Mouse (Mus musculus): Measurements from ENCODE around the gene Hamp2.

DNA sequence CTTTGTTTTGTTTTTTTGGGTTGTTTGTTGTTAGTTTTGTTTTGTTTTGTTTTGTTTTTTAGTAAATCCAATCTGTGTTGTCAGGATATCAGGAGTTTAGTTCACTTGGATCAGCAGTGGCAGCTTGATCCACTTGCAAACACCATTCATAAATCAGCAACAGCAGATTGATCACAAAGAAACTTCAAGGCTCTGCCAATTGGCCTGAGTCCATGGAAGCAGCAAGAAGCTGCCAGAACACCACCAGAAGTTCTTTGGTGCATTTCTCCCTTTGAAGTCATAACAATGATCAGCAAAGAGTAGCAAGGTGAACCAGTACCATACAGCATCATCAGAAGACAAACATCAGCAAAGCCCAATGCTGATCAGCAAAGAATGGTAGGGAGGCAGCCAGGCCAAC, 40.4 kb downstream of the Hamp2 start:
- TF ChIP-seq POLR2A (IDR thresholded peaks at IDR 0.05; ENCODE audit: control insufficient read depth, extremely low read depth, insufficient read depth, low read length, poor library complexity) (no peak), CTCF (IDR thresholded peaks at IDR 0.05; ENCODE audit: borderline replicate concordance, control insufficient read depth, extremely low read depth, insufficient read depth, low read length, poor library complexity) (no peak)
